Comparison of ENCODE assay signal across 23 mouse cellular contexts in the genomic region with DNA sequence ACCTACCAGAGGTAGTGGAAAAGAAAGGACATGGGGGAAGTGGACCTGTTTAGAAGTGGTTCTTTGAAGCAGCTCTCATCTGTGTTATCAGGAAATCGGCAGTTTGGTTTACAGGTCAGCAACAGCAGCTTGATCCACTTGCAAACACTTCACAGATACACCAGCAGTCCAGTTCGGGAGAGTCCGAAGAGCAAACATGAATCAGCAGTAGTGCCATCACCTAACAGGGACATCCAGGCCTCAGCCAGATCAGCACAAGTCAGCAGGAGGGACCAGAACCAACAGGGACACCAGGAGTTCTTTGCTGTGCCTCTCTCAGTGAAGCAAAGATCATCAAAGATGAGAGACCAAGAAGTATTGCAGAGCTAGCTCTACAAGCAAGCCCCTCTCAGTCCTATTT. TPM values are rescaled to one million over a fixed set of nuclear protein-coding genes. Genes with fewer than 3 reads are reported as not detected.
"Had no signal": no experiment of that assay in that cellular context is flagged by ENCODE, and none has a peak within 500 bp of the region (broad histone marks: within the 10 kb centered on the region; RNA-seq: fewer than 3 reads in every experiment).

No protein-coding gene starts in this region.

- H3K4me2 ChIP-seq: limb, embryonic 12.5 days; limb, embryonic 15.5 days; liver, embryonic 12.5 days; liver, embryonic 15.5 days; lung, embryonic 14.5 days; midbrain, embryonic 13.5 days; neural tube, embryonic 13.5 days; stomach, embryonic 15.5 days had no signal

- H3K36me3 ChIP-seq: midbrain, embryonic 13.5 days had no signal

- H3K9ac ChIP-seq: limb, embryonic 12.5 days; limb, embryonic 15.5 days; liver, embryonic 12.5 days; liver, embryonic 15.5 days; lung, embryonic 14.5 days; midbrain, embryonic 13.5 days; neural tube, embryonic 13.5 days; stomach, embryonic 15.5 days had no signal

- H3K4me3 ChIP-seq: layer of hippocampus, adult 2 months; left cerebral cortex, adult 2 months; limb, embryonic 12.5 days; limb, embryonic 15.5 days; liver, embryonic 12.5 days; liver, embryonic 15.5 days; megakaryocyte, embryonic 14.5 days; midbrain, embryonic 10.5 days; midbrain, embryonic 13.5 days; myocyte; neural tube, embryonic 13.5 days; stomach, embryonic 15.5 days had no signal

- H3K27ac ChIP-seq: layer of hippocampus, adult 2 months; left cerebral cortex, adult 2 months; limb, embryonic 12.5 days; limb, embryonic 15.5 days; liver, embryonic 12.5 days; liver, embryonic 15.5 days; midbrain, embryonic 10.5 days; midbrain, embryonic 13.5 days; neural tube, embryonic 13.5 days; stomach, embryonic 15.5 days had no signal

- DNase-seq: layer of hippocampus, adult 9-11 months; layer of hippocampus, postnatal 36 days; lung, embryonic 14.5 days; retina, postnatal 1 day; right cerebral cortex, postnatal 25 days; spleen, adult 18-20 months; thymus, postnatal 25 days had no signal

- H3K9me3 ChIP-seq: limb, embryonic 15.5 days; liver, embryonic 15.5 days; midbrain, embryonic 13.5 days; neural tube, embryonic 13.5 days; stomach, embryonic 15.5 days had no signal

- ATAC-seq: intestine, postnatal 0 days; liver, embryonic 12.5 days; lung, postnatal 0 days; midbrain, embryonic 13.5 days; midbrain, embryonic 16.5 days had no signal

- H3K27me3 ChIP-seq: limb, embryonic 12.5 days; limb, embryonic 15.5 days; liver, embryonic 12.5 days; liver, embryonic 15.5 days; midbrain, embryonic 13.5 days; neural tube, embryonic 13.5 days; stomach, embryonic 15.5 days had no signal

RNA-seq across cellular contexts. Expression of gene Mas1, which starts 53.4 kb away (rescaled TPM):
- polyA plus RNA-seq: large intestine, adult 2 months; midbrain, embryonic 13.5 days; midbrain, embryonic 16.5 days had no signal
